Mouse (Mus musculus) urinary bladder, postnatal 36 days (tissue): ENCODE measurements around the gene Ckb.
"Not testable (repeated sequence)": the region's sequence is repeated elsewhere in the genome, so short reads cannot be mapped to it uniquely, and the experiment has no call there.

Experiments
- DNase-seq, 2 experiments: peaks; one replicate each; pipeline ENCODE4 v3.0.0; 2022; ENCODE audit warnings: low spot score in 2 of 2, mixed read lengths in 1 of 2

Gene Ckb

DNA sequence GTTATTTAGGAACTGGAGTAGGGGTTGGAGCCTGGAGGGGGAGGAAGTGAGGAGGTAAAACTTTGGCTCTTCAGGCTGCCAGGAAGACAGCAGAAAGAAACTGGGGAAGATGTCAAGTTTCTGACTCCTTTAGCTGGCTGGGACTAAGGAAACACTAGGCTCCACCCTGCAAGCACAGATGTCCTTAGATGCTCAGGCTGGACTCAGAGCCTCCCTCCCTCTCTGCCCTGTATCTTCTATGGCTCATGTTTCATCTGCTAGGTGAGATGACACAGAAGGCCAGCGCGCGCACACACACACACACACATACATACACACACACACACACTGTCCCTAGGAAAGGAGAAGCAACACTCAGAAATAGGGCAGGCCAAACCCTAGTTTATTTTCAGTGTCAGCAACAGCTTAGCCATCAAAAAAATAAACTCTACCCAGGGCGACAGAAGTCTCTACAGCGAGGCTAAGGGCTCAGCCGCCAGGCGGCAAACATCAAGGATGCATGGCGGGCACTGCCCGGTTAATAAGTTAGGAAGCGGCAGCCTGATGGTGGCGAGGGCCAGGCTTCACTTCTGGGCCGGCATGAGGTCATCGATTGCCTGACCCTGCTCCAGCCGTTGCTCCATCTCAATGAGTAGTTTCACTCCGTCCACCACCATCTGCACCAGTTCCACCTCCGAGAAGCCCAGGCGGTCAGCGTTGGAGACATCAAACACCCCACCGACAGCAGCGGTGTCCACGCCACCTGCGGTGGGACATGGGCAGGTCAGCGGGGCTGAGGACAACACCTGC, 2.9 kb downstream of the Ckb start:
- no peak for DNase-seq

DNA sequence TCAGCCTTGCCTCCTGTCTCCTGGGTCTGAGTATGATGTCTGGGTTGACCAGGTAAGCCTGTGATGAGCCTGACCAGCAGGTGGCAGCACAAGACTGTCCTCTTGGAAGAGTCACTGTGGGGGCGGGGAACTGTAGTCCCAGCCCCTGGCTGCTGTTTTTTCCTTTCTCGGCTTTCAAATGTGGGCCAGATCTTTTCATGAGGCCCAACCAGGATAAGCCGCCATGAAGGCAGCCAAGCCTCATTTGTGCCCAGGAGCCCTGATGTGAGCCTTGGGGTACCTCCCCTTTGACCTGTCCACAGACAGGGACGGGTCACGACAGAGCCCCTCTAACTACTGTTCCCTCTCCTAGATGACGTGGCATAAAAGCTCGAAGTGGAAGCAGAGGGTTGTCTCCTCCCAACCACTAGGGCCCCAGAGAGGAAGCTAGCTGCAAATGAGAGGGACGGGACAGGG, 3.7 kb downstream of the Ckb start:
- DNase-seq = peak; percentile 90 to 94

DNA sequence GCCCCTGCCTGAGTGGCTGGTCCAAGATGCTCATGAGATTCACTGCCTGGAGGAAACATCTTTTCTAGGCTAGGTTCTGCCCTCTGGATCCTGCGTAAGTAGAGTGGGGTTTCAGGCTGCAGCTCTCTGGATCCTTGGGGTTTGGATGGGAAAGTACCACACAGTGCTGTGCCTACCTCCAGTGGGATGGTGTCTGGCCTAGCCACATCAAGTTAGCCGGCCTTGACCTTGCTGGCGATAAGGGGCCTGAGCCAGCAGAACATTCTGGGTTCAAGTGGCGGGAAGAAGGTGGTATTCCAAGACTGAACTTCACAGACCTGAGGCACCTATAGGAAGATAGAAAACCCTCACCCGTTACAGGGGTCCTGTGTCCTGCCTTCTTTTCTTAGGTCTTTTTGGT, 4.7 kb downstream of the Ckb start:
- DNase-seq = no peak

DNA sequence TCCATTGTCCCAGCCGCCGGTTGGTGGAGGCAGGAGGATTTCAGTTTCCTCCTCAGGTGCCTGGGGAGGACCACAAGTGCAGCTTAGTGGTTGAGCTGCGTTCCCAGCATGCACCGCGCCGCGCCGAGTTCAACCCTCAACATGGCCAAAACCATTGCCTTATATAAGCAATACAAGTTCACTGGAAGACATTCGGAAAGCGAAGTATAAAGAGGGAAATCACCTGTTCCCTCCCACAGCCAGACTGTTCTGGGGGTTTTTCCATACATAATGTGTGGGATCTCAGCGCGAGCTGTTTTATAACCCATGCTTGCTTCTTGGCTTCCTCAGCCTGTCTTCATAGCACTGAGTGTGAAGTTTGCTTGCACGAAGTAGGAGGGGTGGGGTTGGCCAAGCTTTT, 5.8 kb downstream of the Ckb start:
- DNase-seq = no peak

DNA sequence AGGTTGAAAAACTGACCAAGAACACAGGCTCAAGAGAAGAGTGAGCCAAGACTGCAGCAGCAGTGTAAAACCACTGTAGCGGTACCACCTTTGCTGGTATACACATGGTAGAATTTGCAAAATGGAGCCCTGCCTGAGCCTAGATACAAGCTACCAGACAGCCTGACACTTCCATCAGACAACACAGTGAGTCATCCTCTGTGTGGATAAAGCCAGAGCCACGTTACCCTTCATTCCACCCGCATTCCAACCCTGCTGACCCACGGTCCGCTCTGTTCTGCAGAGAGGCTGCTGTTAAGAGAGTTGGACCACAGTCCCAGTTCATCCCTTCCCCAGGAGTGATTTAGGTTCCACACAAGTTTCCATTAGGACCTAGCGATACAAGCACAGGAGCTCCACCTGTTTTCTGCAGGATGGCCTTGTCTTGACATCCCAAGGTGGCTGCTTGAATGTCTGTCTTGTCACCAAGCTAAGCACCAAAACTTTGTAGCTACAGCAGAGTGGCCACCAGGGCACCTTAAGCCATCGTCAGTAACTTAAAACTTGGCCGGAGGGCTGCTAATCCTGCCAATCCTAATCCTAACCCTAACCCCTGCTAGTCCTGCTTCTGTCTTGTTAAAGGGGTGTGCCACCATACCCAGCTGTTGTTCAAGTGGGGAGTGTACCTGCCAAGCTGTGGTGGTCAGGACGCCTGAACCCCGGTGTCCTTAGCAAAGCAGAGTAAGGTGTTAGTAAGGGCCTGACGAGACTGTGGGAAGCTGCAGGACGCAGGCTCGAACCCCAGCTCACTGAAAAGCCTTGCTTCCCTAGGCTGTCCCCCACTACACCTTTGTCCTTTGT, 6.9 kb downstream of the Ckb start:
- no peak for DNase-seq

DNA sequence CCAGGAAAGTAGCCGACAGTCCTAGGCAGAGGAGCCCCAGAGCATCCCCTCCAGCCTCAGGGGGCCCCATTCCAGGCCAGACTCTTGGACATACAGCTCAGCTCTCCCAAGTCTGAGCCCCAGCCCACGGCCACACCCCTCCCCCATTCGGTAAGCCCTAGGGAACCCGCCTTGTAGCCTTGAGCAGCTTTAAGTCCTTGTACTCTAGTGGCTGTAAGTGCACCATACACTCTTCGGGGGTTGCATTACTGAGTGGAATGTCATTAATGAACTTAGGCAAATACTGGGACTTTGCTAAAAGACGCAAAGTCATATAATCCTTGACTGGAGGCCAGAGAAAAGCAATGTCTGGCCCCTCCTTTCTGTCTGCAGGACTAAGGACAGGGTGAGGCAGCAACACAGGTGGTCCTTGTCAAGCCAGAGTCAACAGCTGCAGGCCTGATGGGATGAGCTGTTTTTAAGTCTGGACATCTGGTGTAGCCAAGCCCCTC, 7.9 kb downstream of the Ckb start:
- DNase-seq = no peak

DNA sequence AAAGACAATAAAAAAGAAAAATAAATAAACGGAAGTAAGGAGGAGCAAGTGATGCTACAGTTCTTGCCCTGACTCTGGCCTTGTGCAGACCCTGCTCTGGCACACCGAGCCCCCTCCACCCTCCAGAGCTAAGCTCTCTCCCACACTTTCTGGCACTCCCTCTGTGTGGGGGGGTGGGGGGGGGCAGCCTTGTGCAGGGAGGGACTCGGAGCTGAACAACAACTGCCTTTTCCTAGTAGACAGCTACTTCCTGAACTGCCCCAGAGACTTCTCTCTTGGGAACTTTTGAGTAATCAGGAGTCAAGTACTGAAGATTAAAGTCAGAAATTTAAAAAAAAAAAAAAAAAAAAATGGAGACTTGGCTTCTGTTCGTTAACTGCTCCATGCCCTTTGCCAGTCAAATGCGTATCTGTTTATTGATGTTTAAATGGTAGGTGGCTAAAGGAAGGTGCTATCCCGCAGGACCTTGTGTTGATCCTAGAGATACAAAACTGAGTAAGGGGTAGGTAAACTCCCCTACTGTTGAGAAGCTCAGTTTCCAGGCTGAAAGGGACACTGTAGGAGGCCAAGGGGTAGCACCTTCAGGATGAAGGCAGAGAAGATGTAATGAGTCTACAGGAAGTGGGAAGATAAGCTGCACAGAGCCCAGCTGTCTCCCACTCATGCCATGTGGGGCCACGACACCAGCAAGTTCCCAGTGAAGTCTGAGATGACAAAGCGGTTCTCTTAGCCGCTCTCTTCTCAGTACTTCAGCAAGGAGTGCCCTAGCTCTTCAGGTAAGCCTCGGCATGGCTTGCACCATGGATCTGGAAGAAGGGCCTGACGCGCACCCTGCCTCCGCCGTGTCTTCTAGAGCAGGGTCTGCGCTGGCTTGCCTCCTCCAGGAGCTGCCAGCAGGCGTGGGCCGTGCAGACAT, 8.7 kb downstream of the Ckb start:
- DNase-seq = no peak

DNA sequence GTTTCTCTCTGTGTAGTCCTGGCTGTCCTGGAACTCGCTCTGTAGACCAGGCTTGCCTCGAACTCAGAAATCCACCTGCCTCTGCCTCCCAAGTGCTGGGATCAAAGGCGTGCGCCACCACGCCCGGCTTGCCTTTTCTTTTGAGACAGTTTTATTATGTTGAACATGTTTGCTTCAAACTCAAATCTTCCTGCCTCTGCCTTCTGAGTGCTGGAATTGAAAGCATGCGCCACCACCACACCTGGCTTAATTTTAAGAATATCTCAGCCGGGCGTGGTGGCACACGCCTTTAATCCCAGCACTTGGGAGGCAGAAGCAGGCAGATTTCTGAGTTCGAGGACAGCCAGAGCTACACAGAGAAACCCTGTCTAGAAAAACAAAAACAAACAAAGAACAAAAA, 10.6 kb downstream of the Ckb start:
- DNase-seq = not testable (repeated sequence)

DNA sequence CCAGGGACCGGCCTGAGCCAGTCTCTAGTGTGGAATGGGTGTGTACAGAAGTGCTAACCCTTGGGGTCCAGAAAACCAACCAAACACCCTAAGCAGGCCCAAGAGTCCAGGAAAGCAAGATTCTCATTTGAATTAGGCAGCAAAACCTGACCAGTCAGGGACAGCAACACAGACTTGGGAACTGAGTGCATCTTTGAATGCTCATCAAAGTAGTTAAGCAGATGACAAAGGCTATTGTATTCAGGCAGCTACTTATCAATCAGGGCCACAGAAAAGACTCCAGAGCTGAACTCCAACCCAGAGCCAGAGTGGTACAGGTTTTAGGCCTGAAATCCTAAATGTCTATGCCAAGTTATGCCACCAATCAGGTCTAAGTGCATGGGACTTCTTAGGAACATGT, 11.5 kb downstream of the Ckb start:
- no peak for DNase-seq

DNA sequence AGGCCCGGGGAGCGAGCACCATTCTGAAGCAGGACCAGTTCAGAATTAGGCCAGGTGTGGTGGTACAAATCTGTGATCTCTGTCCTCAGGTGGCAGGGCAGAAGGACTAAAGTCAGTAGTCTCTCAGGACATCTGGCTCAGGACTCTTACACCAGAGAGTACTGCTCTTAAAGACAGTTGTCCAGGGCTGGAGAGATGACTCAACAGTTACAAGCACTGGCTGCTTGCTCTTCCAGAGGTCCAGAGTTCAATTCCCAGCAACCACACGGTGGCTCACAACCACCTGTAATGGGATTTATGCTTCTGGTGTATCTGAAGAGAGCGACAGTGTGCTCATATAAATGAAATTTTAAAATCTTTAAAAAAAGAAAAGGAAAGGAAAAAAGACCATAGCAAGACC, 12.8 kb downstream of the Ckb start:
- DNase-seq = no peak

DNA sequence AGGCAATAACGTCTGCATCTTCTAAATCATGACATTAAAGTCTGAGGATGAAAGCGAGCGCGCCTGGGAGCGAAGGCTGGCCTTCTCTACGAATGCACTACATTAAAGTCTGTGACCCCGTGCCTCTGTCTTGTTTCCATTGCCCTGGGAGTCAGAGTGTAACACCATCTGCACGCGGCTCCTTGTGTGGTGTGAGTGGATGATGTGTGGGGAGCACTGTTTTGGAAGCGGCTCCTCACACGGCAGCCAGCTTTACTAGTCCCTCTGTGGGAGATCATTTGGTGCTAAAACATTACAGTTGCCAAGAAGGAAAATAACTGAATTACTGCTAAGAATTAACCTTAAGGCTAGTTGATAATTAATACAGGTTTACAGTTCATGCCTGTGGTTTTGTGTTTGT, 16.4 kb downstream of the Ckb start:
- no peak for DNase-seq

DNA sequence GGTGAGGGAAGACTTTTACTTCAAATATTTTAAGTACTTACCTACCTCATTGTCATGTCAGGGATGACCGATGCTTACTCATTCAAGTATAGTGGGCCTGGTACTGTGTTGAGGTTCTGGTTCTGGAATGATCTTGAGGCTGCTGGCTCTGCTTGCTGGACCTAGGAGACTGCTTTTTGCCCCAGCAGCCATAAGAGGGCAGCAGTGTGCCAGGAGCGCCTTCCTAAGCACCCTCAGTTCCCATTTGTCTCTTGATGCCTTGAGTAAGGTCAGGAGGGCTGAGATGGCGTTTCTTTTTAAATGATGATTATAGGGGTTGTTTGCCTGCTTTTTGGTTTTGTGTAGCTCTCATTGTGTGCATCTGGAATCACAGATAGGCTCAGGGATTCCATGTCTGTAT, 18.7 kb downstream of the Ckb start:
- DNase-seq = peak in 1 of 2 experiments; percentile 57

DNA sequence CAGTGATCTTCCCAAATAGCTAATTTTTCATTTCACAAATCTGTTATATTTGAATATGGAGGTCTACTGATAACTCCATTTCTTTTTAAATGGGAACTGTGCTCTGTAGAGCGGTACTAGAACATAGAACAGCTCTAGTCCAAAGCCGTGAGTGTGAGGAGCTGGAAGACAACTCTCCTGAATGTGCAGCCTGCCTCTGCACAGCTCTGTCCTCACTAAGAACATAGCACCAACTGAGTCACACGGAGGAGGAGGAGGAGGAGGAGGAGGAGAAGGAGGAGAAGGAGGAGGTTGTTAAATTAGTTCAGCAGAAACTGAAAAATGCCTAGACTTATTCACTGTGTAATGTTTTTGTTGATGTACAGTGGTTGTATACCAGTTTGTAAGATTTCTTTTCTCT, 19.2 kb downstream of the Ckb start:
- no peak for DNase-seq

DNA sequence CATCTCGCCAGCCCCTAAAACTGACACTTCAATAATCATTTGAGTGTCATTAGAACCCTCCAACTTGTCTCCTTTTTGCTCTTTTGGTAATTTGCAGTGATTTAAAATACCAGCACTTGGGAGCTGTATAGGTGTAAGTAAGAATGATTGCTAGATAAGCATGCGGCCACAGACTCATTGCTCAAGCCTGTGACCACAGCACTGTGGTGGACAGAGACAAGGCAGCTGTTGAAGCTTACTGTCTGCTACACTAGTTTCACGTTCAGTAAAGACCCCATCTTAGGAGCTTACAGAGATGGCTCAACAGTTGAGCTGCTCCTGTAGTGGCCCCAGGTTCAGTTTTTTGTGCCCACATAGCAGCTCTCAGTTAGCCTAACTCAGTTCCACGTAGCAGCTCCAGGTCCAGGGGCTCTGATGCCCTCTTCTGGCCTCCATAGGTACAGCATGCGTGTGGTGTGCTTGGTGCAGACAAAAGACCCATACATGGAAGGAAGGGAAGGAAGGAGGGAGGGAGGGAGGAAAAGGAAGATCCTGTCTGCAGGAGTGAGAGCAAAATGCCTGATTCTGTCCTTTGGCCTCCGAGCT, 24.0 kb downstream of the Ckb start:
- DNase-seq = peak; percentile 35 to 48
